Mouse (Mus musculus) forelimb bud, embryonic 11.5 days (tissue): ENCODE measurements around the gene Jkamp.
"Not testable (repeated sequence)": the region's sequence is repeated elsewhere in the genome, so short reads cannot be mapped to it uniquely, and the experiment has no call there.

Experiments used
- DNase-seq: peaks from one replicate; pipeline ENCODE4 v3.0.0-alpha.2; 2012; ENCODE audit warnings: low read depth, low spot score

The Jkamp gene

DNA sequence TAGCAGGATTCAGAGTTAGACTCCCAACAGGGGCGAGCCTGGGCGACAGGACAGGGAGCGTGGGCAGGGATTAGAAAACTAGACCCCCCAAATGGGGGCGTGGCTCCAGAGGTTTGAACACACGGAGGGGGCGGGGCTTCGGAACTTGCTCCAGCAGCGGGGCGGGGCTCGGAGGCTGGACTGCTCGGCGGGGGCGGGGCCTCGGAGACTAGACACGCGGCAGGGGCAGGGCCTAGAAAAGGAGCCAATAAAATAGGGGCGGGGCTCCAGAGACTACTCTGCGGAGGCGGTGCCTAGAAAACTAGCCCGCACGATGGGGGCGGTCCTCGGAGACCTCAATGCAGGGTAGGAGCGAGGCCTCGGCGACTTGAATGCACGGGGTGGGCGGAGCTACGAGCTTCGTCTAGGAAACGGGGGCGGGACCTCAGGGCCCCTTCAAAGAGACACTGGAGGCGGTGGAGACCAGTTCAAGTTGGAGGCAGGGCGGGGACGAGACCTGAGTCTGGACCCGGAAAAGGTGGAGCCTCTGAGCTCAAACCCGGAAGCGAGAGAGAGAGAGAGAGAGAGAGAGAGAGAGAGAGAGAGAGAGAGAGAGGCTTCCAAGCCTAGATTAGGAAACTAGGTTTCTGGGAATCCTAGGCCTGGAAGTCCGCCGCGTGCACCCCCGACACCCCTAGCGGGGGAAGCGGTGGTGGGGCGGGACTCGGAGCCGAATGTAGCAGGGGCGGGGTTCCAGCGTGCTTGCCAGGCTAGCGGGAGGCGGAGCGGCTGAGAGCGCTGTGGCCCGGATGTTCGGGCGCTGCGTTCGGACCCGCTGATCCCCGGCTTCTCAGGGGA lies at the start of gene Jkamp, which contains the start of gene L3hypdh:
Gene Jkamp (plus strand): TSS at position 261 of the 837 bp plus-strand sequence.
Gene L3hypdh (minus strand): TSS at position 111 of the 837 bp plus-strand sequence.
- peak; percentile 99 for DNase-seq

DNA sequence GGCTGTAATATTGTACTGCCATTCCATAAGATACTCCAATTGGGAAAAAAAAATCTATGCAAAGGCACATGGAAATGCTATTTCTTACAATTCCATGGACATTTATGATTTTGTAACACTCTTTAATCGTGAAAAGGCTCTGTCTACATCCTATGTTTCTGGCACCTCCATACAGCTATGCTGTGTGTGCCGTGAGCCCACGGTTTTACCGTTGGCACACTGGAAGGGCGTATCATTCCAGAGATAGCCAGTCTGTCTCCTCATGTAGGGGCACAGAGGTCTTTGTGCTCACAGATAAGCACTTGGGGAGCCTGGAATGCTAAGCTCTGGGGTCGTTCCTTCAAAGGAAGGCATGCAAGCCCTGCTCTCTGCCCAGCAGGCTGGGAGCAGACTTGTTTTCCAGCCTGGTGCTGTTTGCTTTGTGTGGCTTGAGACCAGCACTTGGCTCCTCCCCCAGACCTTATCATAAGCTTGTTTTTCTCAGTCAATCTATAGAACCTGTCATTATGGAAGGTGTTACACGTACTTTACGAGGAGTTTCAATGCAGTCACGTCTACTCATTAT lies 49.2 kb upstream of the Jkamp start:
- no peak for DNase-seq

DNA sequence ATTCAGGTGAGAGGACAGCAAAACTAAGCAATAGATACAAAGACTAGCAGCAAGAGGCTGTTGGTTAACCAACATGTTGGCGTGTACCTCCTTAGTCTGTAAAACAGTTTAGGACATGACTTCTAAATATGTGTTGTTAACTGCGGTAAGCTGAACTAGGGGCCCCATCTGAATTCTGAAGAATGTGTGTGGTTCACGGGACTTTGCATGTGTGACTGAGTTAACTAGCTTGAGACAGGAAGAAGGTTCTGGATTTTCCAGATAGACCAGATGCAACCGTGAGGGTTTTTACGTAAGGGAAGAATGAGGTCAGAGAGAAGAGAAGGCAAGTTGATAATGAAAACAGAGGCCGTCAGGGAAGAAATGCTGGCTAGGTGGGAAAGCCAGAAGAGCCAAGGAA lies 48.3 kb upstream of the Jkamp start:
- no peak for DNase-seq

DNA sequence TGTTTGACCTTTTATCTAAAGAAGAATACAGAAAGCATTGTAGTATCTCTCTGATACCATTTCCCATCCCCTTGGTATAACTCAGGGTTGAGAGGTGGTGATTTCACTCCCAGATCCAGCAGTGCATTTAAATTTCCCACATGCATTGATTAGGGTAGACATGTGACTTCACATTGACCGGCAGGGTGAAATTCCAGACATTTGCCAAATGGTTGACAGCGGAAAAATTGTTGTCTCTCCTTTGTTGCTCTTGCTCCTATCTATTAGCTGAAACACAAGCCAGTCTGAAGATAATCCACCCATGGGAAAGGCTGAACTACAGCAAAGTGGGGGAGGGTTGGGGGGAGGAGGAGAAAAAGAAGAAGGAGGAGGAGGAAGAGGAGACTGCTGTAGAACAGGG lies 46.5 kb upstream of the Jkamp start:
- no peak for DNase-seq

DNA sequence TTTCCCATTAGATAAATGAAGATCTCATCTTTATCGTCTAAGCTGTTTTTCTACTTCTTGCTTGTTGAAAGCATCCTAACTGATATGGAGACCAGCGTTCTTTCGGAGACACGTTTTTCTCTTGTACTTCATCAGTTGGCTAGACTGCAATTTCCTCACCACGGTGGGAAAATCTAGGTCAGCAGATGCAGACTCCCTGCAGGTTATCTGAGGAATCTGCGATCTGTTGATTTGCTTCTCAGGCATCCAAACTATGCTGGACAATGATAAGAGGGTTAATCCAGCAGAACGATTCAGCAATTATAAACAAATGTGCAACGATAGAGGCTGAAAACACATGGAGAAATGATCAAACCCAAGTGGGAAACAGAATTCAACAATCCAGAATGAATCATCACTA lies 45.9 kb upstream of the Jkamp start:
- DNase-seq = no peak

DNA sequence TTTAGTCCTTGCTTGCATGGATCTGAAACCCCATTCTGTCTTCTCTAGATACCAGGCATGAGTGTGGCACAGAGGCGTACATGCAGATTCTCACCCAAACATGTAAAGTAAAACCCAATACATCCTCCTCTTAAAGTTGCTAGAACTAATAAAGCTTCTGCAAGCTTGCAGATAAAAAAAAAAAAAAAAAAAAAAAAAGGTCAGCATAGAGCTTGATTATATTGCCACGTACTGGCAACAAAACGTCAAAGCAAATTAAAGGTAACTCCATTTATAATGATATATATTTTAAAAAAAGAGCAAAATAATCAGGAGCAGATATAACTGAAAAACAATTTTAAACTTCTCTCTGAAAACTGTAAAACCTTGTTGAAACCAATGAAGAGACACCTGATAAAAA lies 44.2 kb upstream of the Jkamp start:
- DNase-seq = no peak

DNA sequence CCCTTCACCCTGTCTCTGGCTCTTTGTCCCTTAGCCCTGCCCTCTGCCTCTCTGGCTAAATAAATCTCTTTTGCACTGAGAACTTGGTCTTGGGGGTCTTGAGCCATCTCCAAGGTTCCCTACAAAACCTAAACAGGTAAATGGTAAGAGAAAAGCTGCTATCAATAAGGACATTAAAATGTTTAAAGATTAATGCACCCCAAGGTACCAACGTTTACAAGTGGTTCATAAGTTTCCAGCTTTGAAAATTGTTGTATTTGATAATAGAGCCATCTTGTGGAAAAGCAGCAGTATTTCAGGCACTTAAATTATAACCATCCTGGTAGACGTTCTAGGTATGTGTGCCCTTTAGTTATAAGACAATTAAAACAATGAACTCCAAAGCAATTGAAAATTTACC lies 37.9 kb upstream of the Jkamp start:
- peak; percentile 5 for DNase-seq

DNA sequence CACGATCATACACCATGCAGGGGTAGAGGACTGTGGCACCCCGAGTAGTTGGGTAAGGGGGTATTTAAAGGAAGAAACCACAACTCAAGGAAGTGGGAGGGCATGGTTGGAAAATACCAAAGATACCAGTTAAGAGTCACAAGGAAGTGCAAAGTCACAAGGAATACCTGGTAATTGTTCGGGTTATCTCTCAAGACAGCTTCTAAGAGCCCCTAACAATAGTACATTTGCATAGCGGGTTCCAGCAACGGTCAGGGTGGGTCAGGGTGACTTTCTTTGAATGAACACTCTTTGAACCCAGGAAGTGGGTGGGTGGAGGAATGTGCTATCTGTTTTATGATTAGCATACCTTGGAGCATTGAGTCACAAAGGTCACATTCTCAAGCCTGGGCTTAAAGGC lies 35.2 kb upstream of the Jkamp start:
- not testable (repeated sequence) for DNase-seq

DNA sequence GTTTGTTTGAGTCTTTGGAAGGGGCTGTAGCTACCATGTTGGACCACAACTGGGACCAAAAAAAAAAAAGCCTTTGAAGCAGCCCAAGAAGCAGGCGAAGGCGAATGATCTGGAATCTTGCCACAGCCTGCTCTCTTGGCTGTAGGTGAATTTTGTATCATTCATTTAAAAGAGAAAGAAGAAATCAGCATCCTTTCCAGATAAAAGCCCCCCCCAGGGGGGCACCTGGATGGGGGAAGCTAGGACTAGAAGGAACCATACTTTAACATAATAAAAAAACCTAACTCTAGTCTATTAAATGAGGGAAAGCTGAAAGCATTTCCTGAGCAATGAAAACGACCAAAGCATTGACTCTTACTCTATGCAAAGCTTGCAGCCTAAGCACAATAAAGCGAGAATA lies 34.6 kb upstream of the Jkamp start:
- no peak for DNase-seq

DNA sequence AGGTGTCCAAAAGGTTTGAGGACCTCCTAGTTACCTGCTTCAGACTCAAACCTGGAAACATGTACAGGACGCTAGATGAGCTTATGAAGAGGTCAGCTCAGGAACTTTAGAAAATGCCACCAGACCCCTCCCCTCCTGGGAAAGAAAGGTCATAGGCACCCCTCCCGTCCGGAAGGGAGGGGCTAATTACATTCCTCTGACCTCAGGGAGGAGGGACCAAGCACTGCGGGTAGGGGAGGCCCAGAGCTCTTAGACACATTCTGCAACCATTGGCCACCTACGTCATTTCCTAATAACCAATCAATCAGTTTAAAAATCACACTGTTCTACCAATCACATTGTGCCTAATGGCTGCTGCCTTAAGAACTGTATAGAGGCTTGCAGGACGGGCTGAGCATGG lies 32.8 kb upstream of the Jkamp start:
- DNase-seq = no peak

DNA sequence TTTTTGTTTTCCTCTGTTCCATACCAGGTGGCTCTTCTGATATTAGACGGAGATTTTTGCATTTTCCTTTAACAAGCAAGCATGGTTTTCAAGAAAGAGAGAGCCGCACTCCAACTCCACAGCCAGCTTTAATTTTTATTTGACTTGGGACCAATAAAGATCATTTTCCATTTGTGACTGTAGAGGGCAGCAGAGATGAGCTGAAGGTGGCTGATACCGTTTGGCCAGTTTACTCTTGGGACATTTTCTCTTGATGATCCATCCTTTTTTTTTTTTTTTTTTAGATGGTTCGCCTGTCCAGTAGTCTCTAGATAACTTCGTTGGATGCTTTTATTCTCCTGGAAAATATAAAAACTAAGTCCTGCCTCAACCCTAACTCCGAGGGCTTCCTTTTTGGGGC lies 32.1 kb upstream of the Jkamp start:
- peak; percentile 34 for DNase-seq

DNA sequence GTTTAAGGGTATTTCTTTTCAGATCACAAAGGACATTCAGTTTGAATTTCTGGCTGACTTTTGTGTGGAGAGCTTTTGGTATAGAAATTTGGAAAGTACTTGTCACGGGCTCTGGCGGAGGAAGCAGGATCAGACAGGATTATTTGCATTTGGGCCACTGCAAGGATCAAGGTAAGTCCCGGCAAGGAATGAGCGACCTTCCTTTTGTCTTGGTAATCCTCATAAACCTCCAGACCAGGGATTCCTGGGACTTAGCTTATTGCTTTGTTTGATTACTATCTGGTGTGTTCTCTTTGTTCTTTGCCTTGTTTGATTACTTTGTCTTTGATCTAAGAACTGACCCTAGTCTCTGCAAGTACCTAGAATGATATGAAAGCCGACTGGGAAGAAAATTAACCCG lies 31.5 kb upstream of the Jkamp start:
- no peak for DNase-seq

DNA sequence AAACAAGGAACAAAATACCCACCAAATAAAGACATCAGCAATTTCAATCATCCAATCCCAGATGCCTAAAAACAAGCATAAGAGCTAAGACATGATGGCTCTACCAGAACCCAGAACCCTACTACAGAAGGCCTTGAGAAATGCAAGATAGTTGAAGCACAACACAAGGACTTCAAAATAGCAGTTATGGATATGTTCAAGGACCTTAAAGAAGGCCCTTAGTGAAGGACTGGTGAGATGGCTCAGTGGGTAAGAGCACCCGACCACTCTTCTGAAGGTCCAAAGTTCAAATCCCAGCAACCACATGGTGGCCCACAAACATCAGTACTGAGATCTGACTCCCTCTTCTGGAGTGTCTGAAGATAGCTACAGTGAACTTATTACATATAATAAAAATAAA lies 27.6 kb upstream of the Jkamp start:
- no peak for DNase-seq

DNA sequence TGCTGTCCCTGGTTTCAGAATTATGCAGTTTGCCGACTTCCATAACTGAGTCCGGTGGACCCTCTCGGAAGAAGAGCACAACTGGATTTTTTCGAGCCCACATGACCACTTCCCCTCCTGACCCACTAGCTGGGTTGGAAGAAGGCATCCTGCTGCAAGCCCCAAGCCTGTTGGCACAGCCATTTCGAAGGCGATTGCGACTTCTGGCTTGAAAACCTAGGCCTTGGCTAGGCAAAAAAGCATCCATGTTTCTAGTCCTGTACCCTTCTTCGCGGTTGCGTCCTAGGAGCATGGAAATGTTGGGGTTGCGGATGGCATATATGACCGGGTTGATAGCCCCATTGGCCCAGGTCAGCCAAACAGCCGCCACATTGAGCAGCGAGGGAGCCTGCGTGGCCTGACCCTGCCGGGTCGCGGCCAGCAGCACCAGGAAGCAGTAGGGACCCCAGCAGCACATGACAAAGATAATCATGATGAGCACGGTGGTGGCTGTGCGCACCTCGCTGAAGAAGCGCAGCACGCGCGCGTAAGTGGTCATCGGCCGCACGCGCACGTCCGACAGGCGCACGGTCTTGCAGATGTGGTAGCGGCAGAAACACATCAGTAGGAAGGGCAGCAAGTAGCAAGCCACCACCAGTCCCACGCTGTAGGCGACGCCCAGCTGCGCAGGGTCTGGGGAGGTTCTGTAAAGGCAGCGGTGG lies 15.6 kb upstream of the Jkamp start:
- no peak for DNase-seq

DNA sequence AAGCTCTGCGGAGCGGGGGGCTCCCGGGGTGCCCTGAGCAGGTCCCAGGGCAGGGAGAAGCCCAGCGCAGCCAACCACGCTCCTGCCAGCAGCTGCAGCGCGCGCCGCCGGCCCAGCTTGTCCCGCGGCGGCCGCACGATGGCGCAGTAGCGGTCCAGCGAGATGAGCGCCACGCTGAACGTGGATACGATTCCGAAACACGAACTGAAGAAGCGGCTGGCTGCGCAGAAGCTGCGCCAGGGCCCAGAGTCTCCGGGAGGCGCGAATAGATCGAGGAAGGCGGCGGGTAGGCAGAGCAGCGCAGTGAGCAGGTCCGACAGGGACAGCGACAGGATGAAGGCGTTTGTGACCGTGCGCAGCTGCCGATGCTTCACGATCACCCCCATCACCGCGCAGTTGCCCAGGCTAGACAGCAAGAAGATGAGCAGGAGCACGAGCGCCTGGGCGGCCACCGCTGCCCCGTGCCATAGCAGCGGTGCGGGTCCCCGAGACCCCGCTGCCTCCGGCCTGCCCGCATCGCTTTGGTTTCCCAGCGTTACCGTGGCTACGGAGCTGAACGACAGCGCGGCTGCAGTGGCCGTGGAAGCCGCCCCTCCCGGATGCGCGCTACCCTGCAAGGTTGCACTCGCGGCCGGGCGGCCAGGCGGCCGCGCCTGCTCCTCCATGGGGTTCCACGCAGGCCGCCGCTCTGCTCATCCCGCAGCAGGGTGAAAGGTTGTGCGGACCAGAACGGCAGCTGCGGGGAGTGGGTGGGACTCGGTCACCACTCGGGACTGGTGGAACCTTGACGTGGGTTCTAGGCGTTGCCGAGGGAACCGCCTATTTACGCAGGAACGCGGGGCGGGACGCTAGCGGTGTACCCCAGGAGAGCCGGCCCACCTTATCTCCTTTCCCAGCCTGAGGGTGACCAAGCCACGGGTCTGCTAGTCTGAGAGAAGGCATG lies 14.8 kb upstream of the Jkamp start, which contains the start of gene Gpr135:
Gene Gpr135 (minus strand): TSS at position 799 of the 943 bp plus-strand sequence.
- DNase-seq = peak; percentile 77

DNA sequence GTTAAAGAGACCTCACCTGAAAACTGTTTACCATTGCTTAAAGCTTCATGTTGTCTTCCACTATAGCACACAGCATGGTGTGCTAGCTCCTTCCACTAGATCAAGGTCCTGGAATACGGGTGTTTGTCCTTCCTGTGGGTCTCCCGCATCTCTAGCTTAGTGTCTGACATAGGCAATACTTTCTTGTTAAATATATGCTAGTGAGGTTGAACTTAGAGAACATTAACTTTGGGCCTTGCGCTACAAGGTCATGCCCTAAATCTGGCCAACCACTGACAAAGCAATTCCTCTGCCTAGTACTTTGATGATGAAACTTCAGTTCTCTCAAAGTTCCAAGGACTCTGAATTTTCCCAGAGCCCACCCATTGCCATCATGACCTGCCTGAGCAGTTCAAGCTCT lies 7.1 kb upstream of the Jkamp start:
- DNase-seq = no peak

DNA sequence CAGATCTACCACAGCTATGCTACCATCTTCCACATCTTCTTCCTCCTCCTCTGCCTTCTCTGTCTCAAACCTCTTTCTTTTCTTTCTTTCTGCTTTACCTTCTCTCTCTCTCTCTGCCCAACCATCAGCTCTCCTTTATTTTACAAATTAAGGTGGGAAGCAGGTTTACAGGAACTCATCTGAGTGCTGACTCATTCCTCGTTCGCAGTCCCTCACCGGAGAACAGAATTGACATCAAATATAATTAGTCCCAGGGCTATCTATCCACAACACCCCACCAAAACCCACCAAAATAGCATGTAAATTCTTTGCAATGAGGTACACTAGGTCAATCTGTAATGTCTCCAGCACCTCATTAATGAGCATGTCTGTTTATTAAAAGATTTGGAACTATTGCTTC lies 3.4 kb upstream of the Jkamp start:
- no peak for DNase-seq

DNA sequence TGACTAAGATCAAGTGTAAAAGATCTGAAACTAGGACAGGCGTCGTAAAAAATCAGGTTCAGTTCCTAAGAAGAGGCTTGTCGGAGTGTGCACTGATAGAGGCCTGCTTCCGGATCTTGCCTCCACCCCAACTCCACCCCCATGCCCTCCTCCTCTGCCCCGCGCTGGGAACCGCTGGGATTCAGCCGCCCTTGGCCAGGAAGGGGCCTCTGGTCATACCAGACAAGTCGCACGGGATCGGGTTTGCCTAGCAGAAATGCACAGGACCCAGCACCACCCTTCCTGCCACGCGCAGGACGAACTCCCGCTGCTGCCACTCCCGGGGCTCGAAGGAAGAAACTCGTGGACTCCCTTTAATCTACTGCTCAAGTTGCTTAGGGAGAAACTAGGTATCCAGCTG lies 3.0 kb upstream of the Jkamp start:
- no peak for DNase-seq

DNA sequence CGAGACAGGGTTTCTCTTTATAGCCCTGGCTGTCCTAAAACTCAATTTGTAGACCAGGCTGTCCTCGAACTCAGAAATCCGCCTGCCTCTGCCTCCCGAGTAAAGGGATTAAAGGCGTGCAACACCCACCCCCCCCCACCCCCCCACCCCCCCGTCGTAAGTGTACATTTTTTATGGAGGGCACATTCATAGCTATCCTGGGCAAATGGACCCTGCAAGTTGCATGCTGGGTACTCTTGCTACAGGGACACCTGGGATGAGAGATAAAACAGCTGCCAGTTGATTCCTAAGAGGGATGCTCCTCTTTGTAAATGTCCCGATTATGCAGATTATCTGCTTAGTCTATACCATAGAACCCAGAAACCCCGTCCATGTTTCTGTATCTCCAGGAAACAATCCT lies 2.1 kb upstream of the Jkamp start:
- no peak for DNase-seq

DNA sequence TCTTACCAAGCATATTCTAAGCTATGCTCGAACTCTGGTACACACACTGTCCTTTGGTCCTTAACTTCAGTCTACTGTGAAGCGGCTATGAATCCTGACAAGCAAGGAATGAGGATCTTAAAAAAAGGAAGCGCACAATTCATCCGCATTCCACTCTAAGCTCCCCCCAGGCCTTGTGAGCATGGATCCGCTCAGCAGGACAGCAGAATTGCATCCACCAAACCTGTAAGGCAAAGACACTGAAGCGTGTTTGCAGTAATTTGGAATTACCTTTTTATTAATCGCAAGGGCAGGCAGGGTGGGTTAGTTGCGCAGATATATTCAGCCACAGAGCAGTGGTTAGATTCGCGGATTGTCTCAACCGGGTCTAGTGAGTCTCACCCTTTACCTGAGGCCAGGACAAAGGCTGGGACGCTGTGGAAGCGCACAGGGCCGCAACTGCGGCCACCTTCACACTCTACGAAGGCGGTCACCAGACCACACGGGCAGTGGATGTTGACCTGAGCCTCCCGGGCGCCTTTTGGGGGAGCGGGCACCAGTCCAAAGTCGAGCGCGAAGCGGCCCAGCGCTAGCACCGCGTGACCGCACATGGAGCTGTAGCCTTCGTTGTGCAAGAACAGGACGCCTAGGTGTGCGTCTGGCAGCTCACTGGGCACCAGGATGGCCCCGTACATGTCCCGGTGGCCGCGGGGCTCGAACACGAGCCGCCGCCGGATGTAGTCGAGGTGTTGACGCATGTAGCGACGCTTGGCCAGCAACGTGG lies 947 bp upstream of the Jkamp start:
- DNase-seq = peak; percentile 36

DNA sequence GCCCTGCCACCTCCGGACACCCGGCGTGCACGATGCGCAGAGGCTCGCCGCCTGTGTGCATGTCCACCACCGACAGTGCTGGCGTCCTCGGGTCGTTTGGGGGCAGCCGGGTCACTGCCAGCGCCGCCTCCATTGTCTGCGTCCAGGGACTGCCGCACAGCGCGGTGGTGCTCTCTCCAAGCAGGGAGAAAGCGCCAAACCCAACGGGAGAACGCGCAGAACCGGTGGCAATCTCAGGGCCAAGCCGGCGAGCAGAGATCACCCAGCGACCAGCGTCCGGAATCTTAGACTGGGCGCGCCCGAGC lies 413 bp upstream of the Jkamp start:
- DNase-seq = no peak
